Mouse (Mus musculus) neutrophil, adult 59 days (primary cell): Measurements from ENCODE around the gene Strn3. TPM values are rescaled to one million over a fixed set of nuclear protein-coding genes. Genes with fewer than 3 reads are reported as not detected.

Experiments
- total RNA-seq, 2 experiments: library from RNA; stranded (reverse); gene quantifications; 1 replicate in 1 of 2; 2 replicates in 1 of 2; pipeline ENCODE4 v1.2.4; 2023

Gene Strn3
- total RNA-seq, result 10 to 100 TPM; 37.9 to 40.4 TPM

DNA sequence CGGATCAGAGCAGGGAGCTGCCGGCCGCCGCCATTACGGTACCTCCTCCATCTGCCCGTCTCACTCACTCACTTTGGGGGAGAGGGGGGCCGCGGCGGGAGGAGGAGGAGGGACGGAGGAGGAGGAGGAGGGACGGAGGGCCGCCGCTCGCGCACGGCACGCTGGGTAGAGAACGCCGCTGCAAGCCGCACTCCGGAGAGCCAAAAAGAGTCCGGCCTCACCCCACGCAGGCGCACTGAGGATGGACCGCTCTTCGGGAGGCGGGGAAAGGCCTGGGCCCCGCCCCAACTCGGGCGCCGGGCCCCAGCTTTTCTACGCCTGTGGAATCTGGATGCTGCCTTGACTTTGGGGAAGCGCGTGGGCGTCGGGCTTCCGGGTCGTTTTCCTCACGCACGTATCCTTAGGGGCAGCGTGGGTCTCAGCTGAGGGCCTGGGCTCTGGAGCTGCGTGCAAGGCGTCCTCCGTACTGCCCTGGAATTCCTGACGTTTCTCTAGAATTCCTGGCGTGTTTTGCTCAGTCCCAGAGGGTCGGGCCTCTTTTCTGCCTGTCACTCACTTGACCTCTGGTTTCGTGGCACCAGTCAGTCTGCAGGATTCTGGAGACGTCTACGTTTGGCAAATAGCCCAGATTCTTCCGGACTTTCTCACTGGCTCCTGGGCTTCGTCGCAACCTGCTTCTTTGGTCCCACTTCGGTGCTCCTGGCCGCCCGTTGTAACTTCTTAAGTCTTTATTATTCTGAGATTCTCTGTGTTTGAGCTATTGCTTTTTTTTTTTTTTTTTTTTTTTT lies at the start of gene Strn3:
Gene Strn3 (minus strand): TSS at position 53 of the 788 bp plus-strand sequence.

DNA sequence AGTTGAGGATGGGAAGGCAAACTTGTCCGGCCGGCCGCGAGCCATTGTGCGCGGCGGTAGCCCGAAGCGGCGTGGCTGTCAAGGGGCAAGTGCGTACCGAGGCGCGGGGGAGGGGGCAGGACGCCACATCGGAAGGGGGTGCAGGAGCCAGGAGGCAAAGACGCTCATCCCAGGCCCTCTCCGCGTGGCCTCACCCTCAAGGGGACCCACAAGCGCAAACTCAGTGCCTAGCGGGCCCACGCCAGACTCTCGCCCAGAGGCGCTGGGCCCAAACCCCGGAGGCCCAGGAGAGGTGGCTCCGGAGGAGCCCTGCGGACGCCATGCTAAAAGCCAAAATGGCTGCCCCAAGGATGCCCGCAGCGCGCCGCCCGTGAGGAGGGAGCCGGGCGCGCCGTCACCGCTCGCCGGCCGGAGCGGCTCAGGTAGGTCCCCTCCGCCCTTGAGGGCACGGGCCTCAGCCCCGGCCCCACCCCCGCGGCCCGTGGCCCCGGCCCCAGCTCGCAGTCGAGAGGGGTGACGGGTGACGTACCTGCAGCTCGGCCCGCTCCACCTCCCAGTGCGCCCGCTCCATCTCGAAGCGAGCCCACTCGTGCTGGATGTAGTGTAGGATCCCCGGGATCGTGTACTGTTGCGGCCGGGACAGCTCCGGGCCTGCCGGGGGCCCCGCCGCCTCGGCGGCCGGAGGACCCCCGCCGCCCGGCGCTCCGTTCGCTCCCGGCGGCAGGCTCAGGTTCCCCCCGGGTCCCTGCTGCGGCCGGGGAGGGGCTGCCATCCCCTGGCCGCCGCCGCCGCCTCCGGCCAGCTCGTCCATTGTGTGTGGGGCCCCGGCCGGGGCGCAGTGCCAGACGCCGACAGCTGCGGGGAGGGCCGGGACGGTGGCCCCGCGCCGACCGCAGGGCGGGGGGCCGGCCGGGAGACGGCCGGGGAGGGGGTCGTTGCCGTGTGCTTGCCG lies 528 bp downstream of the Strn3 start, which contains the start of gene Ap4s1:
Gene Ap4s1 (plus strand): TSS at position 141 of the 952 bp plus-strand sequence.

DNA sequence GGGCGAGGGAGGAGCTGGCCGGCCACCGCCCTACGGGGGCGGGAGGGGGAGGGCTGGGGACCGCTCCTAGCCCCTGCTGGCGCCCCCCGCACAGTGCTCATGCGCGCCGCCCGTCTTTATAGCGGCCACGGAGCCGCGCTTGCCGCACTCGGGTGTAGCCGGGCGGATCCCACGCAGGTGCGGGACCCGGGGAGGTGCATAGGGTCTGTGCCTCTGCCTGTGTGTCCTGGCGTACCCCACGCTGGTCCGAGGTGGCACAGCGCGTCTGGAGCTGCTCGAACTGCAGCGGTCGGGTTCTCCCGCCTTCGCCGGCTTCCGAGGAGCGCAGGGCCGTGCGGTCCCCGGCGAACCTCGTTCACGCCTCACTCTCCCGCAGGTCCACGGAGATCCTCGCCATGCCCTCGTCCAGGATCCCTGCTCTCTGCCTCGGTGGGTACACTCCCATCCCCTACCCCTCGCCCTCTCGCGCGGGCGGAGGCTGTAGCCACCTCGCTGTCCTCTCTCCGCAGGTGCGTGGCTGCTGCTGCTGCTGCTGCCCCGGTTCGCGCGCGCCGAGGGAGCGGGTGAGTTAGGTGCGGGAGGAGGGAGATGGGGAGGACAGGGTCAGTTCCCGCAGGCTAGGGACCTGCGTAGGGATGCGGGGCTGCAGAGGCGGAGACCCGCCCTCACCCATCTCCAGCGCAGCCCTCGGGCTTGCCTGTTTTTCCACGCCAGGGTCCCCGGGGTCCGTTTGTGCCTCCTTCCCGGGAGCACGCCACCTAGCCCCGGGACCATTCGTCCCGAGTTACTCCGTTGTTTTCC lies 98.3 kb downstream of the Strn3 start, which contains the start of gene Coch:
Gene Coch (plus strand): TSS at position 113 of the 801 bp plus-strand sequence.

Other genes starting within 250 kb of the Strn3 start
- gene Coch, start 98.6 kb downstream of the Strn3 start, total RNA-seq, result not detected
- gene Ap4s1, start 864 bp downstream of the Strn3 start, total RNA-seq, result 10 to 100 TPM; 12.7 to 14.0 TPM
- 10 to 100 TPM; 92.8 to 96.5 TPM for gene Hectd1, start 137.6 kb upstream of the Strn3 start, total RNA-seq